Comparison of ENCODE assay signal across 26 mouse cellular contexts in genomic region chr1:54842765-54843461, GRCm38 (mm10).
DNase-seq lines count a peak whose midpoint lies in the region; ATAC-seq and TF ChIP-seq lines count a peak whose summit lies in the region.
"Had no signal": no experiment of that assay in that cellular context is flagged by ENCODE, and none has a peak within 500 bp of the region (broad histone marks: within the 10 kb centered on the region; RNA-seq: fewer than 3 reads in every experiment).

No protein-coding gene starts in this region.

- H3K4me3 ChIP-seq in forebrain, embryonic 16.5 days (replicated peaks; ENCODE audit: low read length), result no peak overlapping the region
- no peak overlapping the region for H3K4me3 ChIP-seq in forebrain, embryonic 12.5 days (replicated peaks)
- no peak overlapping the region for H3K4me3 ChIP-seq in kidney, embryonic 15.5 days (replicated peaks)
- no peak overlapping the region for H3K4me3 ChIP-seq in thymus, adult 2 months (ENCODE audit: control insufficient read depth, insufficient read depth, low read length)
- no peak overlapping the region for H3K4me3 ChIP-seq in lung, adult 2 months (replicated peaks; ENCODE audit: extremely low read depth, low read depth, low read length)
- H3K4me3 ChIP-seq: heart, embryonic 15.5 days; hindbrain, embryonic 12.5 days; intestine, embryonic 15.5 days had no signal

- peaks cover 15% of the 10 kb centered on the region for H3K4me1 ChIP-seq in forebrain, embryonic 16.5 days (replicated peaks; ENCODE audit: control insufficient read depth, insufficient read depth, low read length)
- no peaks in the 10 kb centered on the region for H3K4me1 ChIP-seq in forebrain, embryonic 12.5 days
- H3K4me1 ChIP-seq in kidney, embryonic 15.5 days, result peaks cover 14% of the 10 kb centered on the region; the same call in 1 of the 2 replicates
- peaks cover 35% of the 10 kb centered on the region for H3K4me1 ChIP-seq in thymus, adult 2 months (replicated peaks; ENCODE audit: control insufficient read depth, insufficient read depth, low read length)
- peaks cover 39% of the 10 kb centered on the region for H3K4me1 ChIP-seq in lung, adult 2 months (ENCODE audit: control insufficient read depth, insufficient read depth, low read length)
- H3K4me1 ChIP-seq: hindbrain, embryonic 12.5 days; intestine, embryonic 15.5 days had no signal

- TF ChIP-seq CTCF in thymus, adult 2 months (IDR thresholded peaks at IDR 0.05; ENCODE audit: borderline replicate concordance, control insufficient read depth, extremely low read depth, insufficient read depth, low read length, poor library complexity), result no peak
- no peak for TF ChIP-seq CTCF in lung, adult 2 months (IDR thresholded peaks at IDR 0.05; ENCODE audit: insufficient read depth, low read length)

- no peak for TF ChIP-seq POLR2A in thymus, adult 2 months (IDR thresholded peaks at IDR 0.05; ENCODE audit: control insufficient read depth, extremely low read depth, insufficient read depth, low read length, poor library complexity)
- no peak for TF ChIP-seq POLR2A in lung, adult 2 months (IDR thresholded peaks at IDR 0.05; ENCODE audit: borderline replicate concordance, extremely low read depth, low read depth, low read length)

- H3K9me3 ChIP-seq in forebrain, embryonic 16.5 days (ENCODE audit: control insufficient read depth, low read length), result no peaks in the 10 kb centered on the region
- H3K9me3 ChIP-seq in forebrain, embryonic 12.5 days, result no peaks in the 10 kb centered on the region
- no peaks in the 10 kb centered on the region for H3K9me3 ChIP-seq in kidney, embryonic 15.5 days (replicated peaks)
- H3K9me3 ChIP-seq: heart, embryonic 15.5 days; hindbrain, embryonic 12.5 days; intestine, embryonic 15.5 days had no signal

- H3K4me2 ChIP-seq in forebrain, embryonic 16.5 days (ENCODE audit: low read length), result no peak overlapping the region
- H3K4me2 ChIP-seq in forebrain, embryonic 12.5 days, result no peak overlapping the region
- no peak overlapping the region for H3K4me2 ChIP-seq in kidney, embryonic 15.5 days
- H3K4me2 ChIP-seq: heart, embryonic 15.5 days; hindbrain, embryonic 12.5 days; intestine, embryonic 15.5 days; lung, embryonic 14.5 days had no signal

- H3K27me3 ChIP-seq in forebrain, embryonic 16.5 days (replicated peaks; ENCODE audit: control insufficient read depth, insufficient read depth, low read length), result no peaks in the 10 kb centered on the region
- no peaks in the 10 kb centered on the region for H3K27me3 ChIP-seq in forebrain, embryonic 12.5 days
- H3K27me3 ChIP-seq in kidney, embryonic 15.5 days, result no peaks in the 10 kb centered on the region
- no peaks in the 10 kb centered on the region for H3K27me3 ChIP-seq in thymus, adult 2 months (ENCODE audit: control insufficient read depth, insufficient read depth, low read length)
- H3K27me3 ChIP-seq: heart, embryonic 15.5 days; hindbrain, embryonic 12.5 days; intestine, embryonic 15.5 days had no signal

- H3K36me3 ChIP-seq in forebrain, embryonic 16.5 days (ENCODE audit: control insufficient read depth, insufficient read depth), result no peaks in the 10 kb centered on the region
- no peaks in the 10 kb centered on the region for H3K36me3 ChIP-seq in forebrain, embryonic 12.5 days (replicated peaks)
- H3K36me3 ChIP-seq in kidney, embryonic 15.5 days, result no peaks in the 10 kb centered on the region
- H3K36me3 ChIP-seq in thymus, adult 2 months (ENCODE audit: control insufficient read depth, insufficient read depth, low read length), result no peaks in the 10 kb centered on the region
- H3K36me3 ChIP-seq: heart, embryonic 15.5 days; hindbrain, embryonic 12.5 days; intestine, embryonic 15.5 days had no signal

- no peak overlapping the region for H3K27ac ChIP-seq in forebrain, embryonic 16.5 days (ENCODE audit: low read length)
- no peak overlapping the region for H3K27ac ChIP-seq in forebrain, embryonic 12.5 days
- H3K27ac ChIP-seq in kidney, embryonic 15.5 days, result no peak overlapping the region
- 0 out of 2 replicates have a peak overlapping the region, but pooled peaks have one; percentile 13 for H3K27ac ChIP-seq in thymus, adult 2 months (ENCODE audit: control insufficient read depth, insufficient read depth, low read length)
- H3K27ac ChIP-seq: heart, embryonic 15.5 days; hindbrain, embryonic 12.5 days; hindbrain, postnatal 0 days; intestine, embryonic 15.5 days; liver, embryonic 14.5 days; stomach, postnatal 0 days had no signal

- peak; percentile 36; the same call in 1 of the 2 replicates for ATAC-seq in forebrain, embryonic 16.5 days
- no peak for ATAC-seq in forebrain, embryonic 12.5 days (ENCODE audit: low FRiP score)
- ATAC-seq in kidney, embryonic 15.5 days (replicated peaks; ENCODE audit: low FRiP score), result peak; percentile 61; the same call in 1 of the 2 replicates
- ATAC-seq: CD4-positive, CD25-positive, alpha-beta regulatory T cell, adult 4 months; hindbrain, postnatal 0 days; intestine, embryonic 15.5 days had no signal

- WGBS in forebrain, embryonic 16.5 days, result 75% methylated on average over 7 of the region's 7 CpGs
- WGBS in forebrain, embryonic 12.5 days, result 85% methylated on average over 7 of the region's 7 CpGs
- 46% methylated on average over 7 of the region's 7 CpGs for WGBS in kidney, embryonic 15.5 days
- 89% methylated on average over 7 of the region's 7 CpGs for WGBS in thymus, adult 2 months
- 76% methylated on average over 7 of the region's 7 CpGs for WGBS in lung, adult 2 months

- no peak for DNase-seq in kidney, postnatal 25 days
- DNase-seq in thymus, adult 2 months, result no peak
- no peak for DNase-seq in thymus, postnatal 0 days (ENCODE audit: low spot score)
- no peak for DNase-seq in lung, adult 2 months
- DNase-seq: adrenal gland, postnatal 14 days; cerebellum, adult 11-12 months; cerebellum, adult 9-11 months; kidney, adult 9 months; layer of hippocampus, adult 9-11 months; liver; lung, embryonic 14.5 days; lung, postnatal 14 days; midbrain, embryonic 14.5 days; right cerebral cortex, postnatal 4 days; thymus, adult 18-20 months; thymus, postnatal 4 days had no signal

- H3K9ac ChIP-seq in forebrain, embryonic 16.5 days (replicated peaks; ENCODE audit: low read depth, low read length), result no peak overlapping the region
- H3K9ac ChIP-seq in forebrain, embryonic 12.5 days, result no peak overlapping the region
- no peak overlapping the region for H3K9ac ChIP-seq in kidney, embryonic 15.5 days
- H3K9ac ChIP-seq: heart, embryonic 15.5 days; hindbrain, embryonic 12.5 days; intestine, embryonic 15.5 days; liver, embryonic 14.5 days; lung, embryonic 14.5 days had no signal
